Mouse (Mus musculus) heart, embryonic 14.5 days (tissue): ENCODE measurements around the gene Lrp2. TPM values are rescaled to one million over a fixed set of nuclear protein-coding genes. Genes with fewer than 3 reads are reported as not detected.

Experiments
- ATAC-seq: fragments of 200-750 bp; cut with Nextera tagmentation; 2 replicates; pipeline ENCODE4 v1.8.0; 2017; ENCODE audit warnings: low read depth, moderate TSS enrichment; ENCODE audit not compliant: insufficient number of reproducible peaks, insufficient read depth, low FRiP score
- H3K27ac ChIP-seq, 2 experiments: fragments of 200-500 bp in 1 of 2; fragments of 300-500 bp in 1 of 2; sonication (generic) in 1 of 2; replicated peaks in 1 of 2; 2 replicates each; pipeline ENCODE4 v1.5.1; 2012 to 2014; ENCODE audit warnings: low read depth in 2 of 2, low read length in 2 of 2, control low read depth in 1 of 2, mild to moderate bottlenecking in 1 of 2, mixed read lengths in 1 of 2; ENCODE audit not compliant: control insufficient read depth in 1 of 2, insufficient read depth in 1 of 2
- H3K27me3 ChIP-seq: fragments of 300-500 bp; sonication (generic); 2 replicates; pipeline ENCODE4 v1.6.1; 2014; ENCODE audit warnings: mild to moderate bottlenecking, low read length, control low read depth; ENCODE audit not compliant: control insufficient read depth, insufficient read depth
- H3K36me3 ChIP-seq: fragments of 300-500 bp; sonication (generic); 2 replicates; pipeline ENCODE4 v1.6.1; 2014; ENCODE audit warnings: mild to moderate bottlenecking, control low read depth, low read length, mixed read lengths; ENCODE audit not compliant: control insufficient read depth, insufficient read depth
- H3K4me1 ChIP-seq, 2 experiments: fragments of 200-500 bp in 1 of 2; fragments of 300-500 bp in 1 of 2; sonication (generic) in 1 of 2; 2 replicates each; pipeline ENCODE4 v1.6.1; 2012 to 2014; ENCODE audit warnings: low read length in 2 of 2, control low read depth in 1 of 2, mixed read lengths in 1 of 2; ENCODE audit not compliant: control insufficient read depth in 2 of 2, insufficient read depth in 2 of 2
- H3K4me2 ChIP-seq: fragments of 300-500 bp; sonication (generic); 2 replicates; pipeline ENCODE4 v1.6.1; 2014; ENCODE audit warnings: mild to moderate bottlenecking, low read length
- H3K4me3 ChIP-seq, 2 experiments: fragments of 200-500 bp in 1 of 2; fragments of 300-500 bp in 1 of 2; sonication (generic) in 1 of 2; 2 replicates each; pipeline ENCODE4 v1.5.1; 2012 to 2014; ENCODE audit warnings: low read length in 2 of 2, mild to moderate bottlenecking in 2 of 2, control low read depth in 1 of 2, low read depth in 1 of 2, moderate library complexity in 1 of 2; ENCODE audit not compliant: control insufficient read depth in 1 of 2, insufficient read depth in 1 of 2
- H3K9ac ChIP-seq: fragments of 300-500 bp; sonication (generic); 2 replicates; pipeline ENCODE4 v1.6.1; 2014; ENCODE audit warnings: mild to moderate bottlenecking, low read length
- H3K9me3 ChIP-seq: fragments of 300-500 bp; sonication (generic); 2 replicates; pipeline ENCODE4 v1.6.1; 2016; ENCODE audit warnings: low read length, control low read depth; ENCODE audit not compliant: control insufficient read depth
- WGBS: fragments of 180-500 bp; shearing (Covaris S2); extraction: QIAGEN DNeasy Blood & Tissue Kit; methylation state at CpG from one replicate; pipeline ENCODE4 v1.1.7; 2014; 5-methylcytosine and 5-hydroxymethylcytosine counted together
- polyA plus RNA-seq: library from polyadenylated mRNA; unstranded; fragments of >200 nt; fragmentation: Nextera tagmentation; extraction: Ambion mirVana; gene quantifications from 2 replicates; pipeline ENCODE4 v1.2.1, GENCODE M21; 2014

Gene Lrp2
- polyA plus RNA-seq, 1 experiment from 2014 or later, result 1.00 TPM

GRCm38 (mm10) chr2:69591966-69592505 is 6.2 kb upstream of the Lrp2 start:
- H3K9ac ChIP-seq, result no peak overlapping the region
- ATAC-seq, result no peak
- H3K4me1 ChIP-seq, result peaks cover 8% of the 10 kb centered on the region in 2 experiments; a peak in 2 of 4 replicates
- H3K4me2 ChIP-seq, result no peak overlapping the region
- WGBS, result 55% methylated on average over 7 of the region's 7 CpGs
- no peak overlapping the region for H3K4me3 ChIP-seq
- H3K9me3 ChIP-seq, result no peaks in the 10 kb centered on the region
- no peaks in the 10 kb centered on the region for H3K36me3 ChIP-seq
- H3K27me3 ChIP-seq, result peaks cover 11% of the 10 kb centered on the region; the same call in 1 of the 2 replicates
- H3K27ac ChIP-seq, result no peak overlapping the region

GRCm38 (mm10) chr2:69590548-69590947 is 4.7 kb upstream of the Lrp2 start:
- ATAC-seq, result no peak
- WGBS, result 70% methylated on average over 1 of the region's 1 CpGs
- H3K9me3 ChIP-seq, result no peaks in the 10 kb centered on the region

GRCm38 (mm10) chr2:69587896-69588295 is 2.0 kb upstream of the Lrp2 start:
- ATAC-seq, result no peak
- H3K9me3 ChIP-seq, result no peaks in the 10 kb centered on the region
- H3K36me3 ChIP-seq, result no peaks in the 10 kb centered on the region
- peaks cover 8 to 27% of the 10 kb centered on the region in 2 experiments for H3K4me1 ChIP-seq
- under 1% methylated on average over 23 of the region's 23 CpGs for WGBS
- peak overlapping the region; percentile 100 for H3K4me2 ChIP-seq
- no peak overlapping the region for H3K9ac ChIP-seq
- H3K4me3 ChIP-seq, result peak overlapping the region; percentile 34 to 46
- H3K27ac ChIP-seq, result no peak overlapping the region
- H3K27me3 ChIP-seq, result peaks cover 31% of the 10 kb centered on the region; the same call in 1 of the 2 replicates

More at GRCm38 (mm10) chr2:69590548-69590947, 4.7 kb upstream of the Lrp2 start:
- Histone ChIP-seq H3K9ac (no peak overlapping the region), H3K27ac (no peak overlapping the region), H3K36me3 (no peaks in the 10 kb centered on the region), H3K4me1 (peaks cover 8 to 19% of the 10 kb centered on the region in 2 experiments; a peak in 2 of 4 replicates), H3K4me2 (no peak overlapping the region), H3K4me3 (no peak overlapping the region), H3K27me3 (peaks cover 19% of the 10 kb centered on the region; the same call in 1 of the 2 replicates)

GRCm38 (mm10) chr2:69586821-69587728 is 1.2 kb upstream of the Lrp2 start:
- H3K27ac ChIP-seq, result no peak overlapping the region
- H3K4me1 ChIP-seq, result peaks cover 8 to 27% of the 10 kb centered on the region in 2 experiments
- peak overlapping the region; percentile 35 to 46 for H3K4me3 ChIP-seq
- H3K9me3 ChIP-seq, result no peaks in the 10 kb centered on the region
- ATAC-seq, result no peak
- under 1% methylated on average over 26 of the region's 26 CpGs for WGBS
- no peaks in the 10 kb centered on the region for H3K36me3 ChIP-seq
- peaks cover 31% of the 10 kb centered on the region; the same call in 1 of the 2 replicates for H3K27me3 ChIP-seq
- peak overlapping the region; percentile 52 for H3K9ac ChIP-seq
- peak overlapping the region; percentile 100 for H3K4me2 ChIP-seq

GRCm38 (mm10) chr2:69585191-69585885 is 527 bp downstream of the Lrp2 start:
- Histone ChIP-seq H3K36me3 (no peaks in the 10 kb centered on the region), H3K4me2 (peak overlapping the region; percentile 100), H3K9me3 (no peaks in the 10 kb centered on the region), H3K4me3 (peak overlapping the region; percentile 66 to 76), H3K27ac (no peak overlapping the region), H3K4me1 (peaks cover 8 to 27% of the 10 kb centered on the region in 2 experiments), H3K9ac (peak overlapping the region; percentile 61), H3K27me3 (peaks cover 31% of the 10 kb centered on the region; the same call in 1 of the 2 replicates)
- no peak for ATAC-seq
- under 1% methylated on average over 59 of the region's 61 CpGs for WGBS

- no peak for ATAC-seq
- Histone ChIP-seq H3K36me3 (no peaks in the 10 kb centered on the region), H3K27me3 (peaks cover 31% of the 10 kb centered on the region; the same call in 1 of the 2 replicates), H3K9me3 (no peaks in the 10 kb centered on the region), H3K4me2 (peak overlapping the region; percentile 100), H3K4me3 (peak overlapping the region; percentile 47 to 76), H3K4me1 (peaks cover 8 to 27% of the 10 kb centered on the region in 2 experiments), H3K9ac (peak overlapping the region; percentile 42; the same call in 1 of the 2 replicates), H3K27ac (no peak overlapping the region)
- under 1% methylated on average over 20 of the region's 20 CpGs for WGBS
These were observed 1.5 kb downstream of the Lrp2 start for GRCm38 (mm10) chr2:69584117-69584933.
